Mouse (Mus musculus) retina, adult 2 months (tissue): ENCODE results near the gene 4833420G17Rik.
"Not testable (repeated sequence)": the region's sequence is repeated elsewhere in the genome, so short reads cannot be mapped to it uniquely, and the experiment has no call there.

Experiments used
- DNase-seq: peaks from one replicate; pipeline ENCODE4 v3.0.0-alpha.2; 2012; ENCODE audit warnings: low read depth, low spot score

4833420G17Rik gene

DNA sequence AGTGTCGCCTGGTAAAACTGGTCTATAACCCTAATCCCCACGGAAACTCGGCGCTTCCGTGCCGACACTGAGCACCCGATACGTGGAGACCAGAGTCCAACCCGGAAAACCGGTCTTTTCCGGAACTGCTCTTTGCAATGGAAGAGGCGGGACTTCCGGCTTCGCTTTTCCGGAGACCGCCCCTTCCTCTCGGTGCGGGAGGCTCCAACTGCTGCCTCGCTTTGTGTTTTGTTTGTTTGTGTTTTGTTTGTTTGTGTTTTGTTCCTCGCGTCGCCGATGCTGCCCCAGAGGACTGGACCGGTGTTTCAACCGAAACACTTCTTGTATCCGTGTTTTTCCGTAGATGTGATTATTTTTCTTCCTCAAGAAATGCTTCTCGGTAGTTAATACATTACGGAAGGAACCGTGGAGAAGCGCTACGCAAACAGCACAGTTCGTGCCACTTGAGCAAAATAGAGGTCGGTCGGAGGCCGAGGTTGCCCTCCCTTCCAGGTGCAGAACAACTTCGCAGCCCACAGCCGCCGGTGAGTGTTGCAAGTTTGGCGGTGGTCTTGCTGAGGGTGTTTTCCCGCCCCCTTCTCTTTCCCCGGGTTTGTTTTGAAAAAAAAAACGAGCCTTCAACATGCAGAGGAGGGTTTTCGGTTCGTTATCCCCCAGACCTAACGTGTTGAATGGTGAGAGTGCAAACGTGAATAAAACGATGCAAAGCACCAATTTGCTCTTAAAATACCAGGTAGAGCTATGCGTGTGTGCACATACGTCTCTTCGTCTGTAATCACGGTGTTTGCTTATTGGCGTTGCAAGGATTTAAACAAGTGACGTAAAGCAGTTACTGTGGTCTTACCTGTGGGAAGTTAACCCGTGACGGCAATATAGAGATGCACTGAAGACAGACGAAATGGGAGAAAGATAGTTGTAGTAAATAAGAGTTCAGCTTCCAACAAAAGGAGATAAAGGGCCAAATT is at the start of gene 4833420G17Rik:
Gene 4833420G17Rik, plus strand, starts transcription at position 173 of the 965 bp plus-strand sequence.
- peak; percentile 84 for DNase-seq

DNA sequence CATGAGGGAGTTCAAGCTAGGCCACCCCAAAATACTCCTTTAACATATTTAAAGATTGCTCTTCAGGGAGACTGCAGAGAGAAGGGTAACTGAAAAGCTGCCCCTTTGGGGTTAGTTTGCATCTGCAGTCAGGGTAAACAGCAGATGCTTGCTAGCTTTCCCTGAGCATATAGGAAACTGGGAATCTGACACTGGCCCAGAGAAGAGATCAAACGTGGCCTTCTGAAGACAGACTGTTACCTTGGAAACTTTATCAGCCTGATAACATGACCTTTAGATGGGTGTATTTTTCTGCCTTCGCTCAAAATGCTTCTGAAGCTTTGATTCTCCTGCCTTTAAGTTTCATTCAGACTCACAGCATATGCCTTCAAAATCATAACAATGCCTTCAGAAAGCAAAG is 49.5 kb upstream of the 4833420G17Rik start:
- DNase-seq, result no peak

DNA sequence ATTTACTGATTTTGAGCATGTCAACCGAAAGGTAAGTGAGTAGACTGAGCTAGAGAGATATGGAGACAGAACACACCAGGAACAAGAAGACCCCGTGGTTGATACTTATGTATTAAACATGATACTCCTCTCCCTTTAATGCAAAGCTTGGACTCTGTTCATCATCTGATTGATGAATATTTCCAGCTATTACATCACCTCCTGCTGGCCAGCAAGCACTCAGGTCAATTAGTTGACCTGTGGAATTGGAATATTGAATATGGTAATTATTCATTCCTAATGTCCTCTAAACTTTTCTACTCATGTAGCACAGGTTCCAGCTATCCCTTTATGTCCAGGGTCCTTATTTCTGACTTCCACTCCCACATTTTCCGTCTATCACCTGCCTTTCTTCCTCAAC is 44.1 kb upstream of the 4833420G17Rik start:
- no peak for DNase-seq

DNA sequence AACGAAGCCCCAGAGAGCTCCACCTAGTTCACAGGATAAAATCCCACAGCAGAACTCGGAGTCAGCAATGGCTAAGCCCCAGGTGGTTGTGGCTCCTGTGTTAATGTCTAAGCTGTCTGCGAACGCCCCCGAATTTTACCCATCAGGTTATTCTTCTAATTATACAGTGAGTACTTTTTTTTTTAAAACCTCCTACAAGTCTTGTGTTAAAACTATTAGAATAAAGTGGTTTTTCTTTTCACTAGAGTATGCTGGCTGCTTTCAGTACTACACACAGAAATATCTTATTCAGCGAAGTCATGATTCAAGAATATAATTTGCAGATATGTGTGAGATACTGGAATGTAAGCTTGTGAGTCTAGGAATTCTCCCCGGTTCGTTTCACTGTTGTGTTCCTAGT is 32.4 kb upstream of the 4833420G17Rik start:
- DNase-seq, result no peak

DNA sequence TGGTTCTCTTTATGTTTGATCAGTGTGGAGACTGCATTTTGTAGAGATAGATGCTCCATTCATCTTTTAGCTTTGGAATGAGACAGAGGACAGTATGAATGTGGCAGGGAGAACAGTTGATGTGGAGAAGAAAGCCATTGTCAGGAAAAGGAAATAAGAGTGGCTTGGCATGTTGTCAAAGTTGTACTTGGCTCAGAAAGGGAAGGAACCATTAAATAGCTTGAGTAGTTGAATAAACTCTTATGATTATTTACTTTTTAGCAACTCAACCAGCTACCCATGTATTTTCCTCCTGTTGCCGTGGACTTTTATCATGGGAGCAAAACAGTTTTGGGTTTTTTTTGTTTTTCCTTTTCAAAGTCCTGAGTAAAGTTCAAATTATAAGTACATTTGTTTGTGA is 30.5 kb upstream of the 4833420G17Rik start:
- no peak for DNase-seq

DNA sequence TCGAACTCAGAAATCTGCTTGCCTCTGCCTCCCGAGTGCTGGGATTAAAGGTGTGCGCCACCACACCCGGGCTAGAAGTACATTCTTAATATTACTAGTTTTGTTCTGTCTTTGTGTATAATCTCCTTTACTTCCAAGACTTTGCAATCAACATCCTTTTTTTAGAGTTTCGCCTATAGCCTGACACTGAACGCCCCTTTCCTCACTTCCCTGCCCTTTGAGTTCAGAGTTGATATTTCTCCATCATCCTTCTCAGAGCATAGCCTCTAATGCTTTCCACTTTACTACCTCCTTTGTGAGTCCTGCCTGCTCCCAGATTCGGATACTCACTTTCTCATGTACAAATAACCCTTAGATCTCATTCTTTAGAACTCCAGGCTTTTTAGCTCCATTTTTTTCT is 28.2 kb upstream of the 4833420G17Rik start:
- no peak for DNase-seq

DNA sequence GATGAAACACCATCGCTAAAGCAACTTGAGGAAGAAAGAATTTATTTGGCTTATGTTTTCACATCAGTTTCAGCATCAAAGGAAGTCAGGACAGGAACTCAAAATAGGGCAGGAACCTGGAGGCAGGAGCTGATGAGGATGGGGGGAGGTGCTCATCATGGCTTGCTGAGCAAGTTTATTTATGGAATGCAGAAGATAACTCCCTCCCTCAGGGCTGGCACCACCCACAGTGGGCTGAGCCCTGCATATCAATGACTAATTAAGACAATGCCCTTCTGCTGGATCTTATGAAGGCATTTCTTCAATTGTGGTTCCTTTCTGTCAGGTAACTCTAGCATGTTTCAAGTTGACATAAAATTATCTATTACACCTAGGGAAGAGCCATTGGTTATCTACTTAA is 20.3 kb upstream of the 4833420G17Rik start:
- DNase-seq, result no peak

DNA sequence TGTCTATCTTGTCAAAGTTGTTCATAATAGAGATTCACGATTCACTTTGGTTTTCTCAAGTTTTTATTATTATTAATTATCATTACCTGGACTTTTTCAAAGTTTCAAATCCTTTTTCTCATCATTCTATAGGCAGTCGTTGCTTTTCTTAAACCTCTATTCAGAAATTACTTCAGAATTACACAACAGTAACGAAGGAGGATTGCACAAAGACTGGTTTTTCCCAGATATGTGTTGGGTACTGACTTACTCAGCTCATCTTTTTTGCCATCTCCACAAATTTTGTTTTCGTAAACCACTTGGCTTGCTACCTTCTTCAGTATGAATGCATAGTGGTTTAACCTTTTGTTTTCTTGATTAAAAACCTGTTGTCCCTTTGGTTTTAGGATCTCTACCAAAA is 9.0 kb upstream of the 4833420G17Rik start:
- DNase-seq, result no peak

DNA sequence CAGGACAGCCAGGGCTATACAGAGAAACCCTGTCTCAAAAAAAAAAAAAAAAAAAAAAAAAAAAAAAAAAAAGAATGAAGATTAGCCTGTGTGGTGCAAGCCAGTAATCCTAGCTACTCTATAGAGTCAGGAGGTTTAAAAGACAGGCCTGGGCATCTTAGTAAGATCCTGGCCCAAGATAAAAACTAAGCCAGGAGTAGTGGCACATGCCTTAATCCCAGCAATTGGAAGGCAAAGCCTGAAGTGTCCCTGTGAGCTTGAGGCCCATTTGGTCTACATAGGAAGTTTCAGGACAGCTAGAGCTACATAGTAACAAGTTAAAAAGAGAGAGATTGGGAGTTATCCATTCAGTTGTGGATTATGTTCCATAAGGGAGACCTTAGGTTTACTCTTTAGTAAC is 7.5 kb upstream of the 4833420G17Rik start:
- DNase-seq, result no peak

DNA sequence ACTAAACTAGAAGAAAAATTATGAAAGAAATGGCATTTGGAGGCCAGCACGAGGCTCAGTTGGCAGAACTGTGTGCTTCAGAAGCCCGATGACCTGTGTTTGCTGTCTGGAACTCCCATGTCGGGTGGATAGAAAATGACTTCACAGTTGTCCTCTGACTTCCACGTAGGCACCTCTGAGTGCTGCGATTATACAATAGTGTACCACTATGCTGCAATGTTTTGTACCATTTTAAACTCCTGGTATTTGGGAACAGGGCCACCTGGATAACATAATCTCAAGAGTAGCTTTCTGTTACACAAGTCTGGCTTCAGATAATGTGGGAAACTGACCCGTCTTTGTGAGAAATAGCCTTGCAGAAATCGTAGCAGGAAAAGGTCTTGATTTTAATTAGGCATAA is 6.2 kb upstream of the 4833420G17Rik start:
- DNase-seq, result no peak

DNA sequence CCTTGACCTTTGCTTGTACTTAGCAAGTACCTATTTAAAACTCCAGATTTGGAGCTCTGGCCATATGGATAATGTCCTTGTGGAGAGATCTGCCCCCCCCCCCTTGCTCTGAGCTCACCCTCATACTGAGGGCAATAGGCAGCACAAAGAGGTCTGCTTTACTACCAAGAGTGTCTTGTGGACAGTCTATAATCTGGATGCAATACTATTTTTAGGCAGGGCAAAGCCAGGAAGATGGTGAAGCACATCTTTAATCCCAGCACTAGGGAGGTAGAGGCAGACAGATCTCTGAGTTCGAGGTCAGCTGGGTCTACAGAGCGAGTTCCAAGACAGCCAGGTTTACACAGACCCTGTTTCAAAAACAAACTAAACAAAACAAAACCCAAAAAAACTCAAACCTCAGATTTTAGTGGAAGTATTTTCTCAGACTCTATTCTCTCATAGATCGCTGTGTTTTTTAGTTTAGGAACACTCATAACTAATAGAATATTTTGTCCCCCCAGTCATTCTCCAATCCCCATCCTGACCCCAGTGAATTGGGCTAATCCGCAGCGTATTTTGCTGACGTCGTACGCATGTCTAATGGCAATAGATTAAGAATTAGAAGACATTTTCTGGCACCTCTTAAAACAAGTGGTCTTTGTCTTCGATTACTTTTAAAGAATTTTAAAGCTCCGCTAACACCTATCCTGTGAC is 520 bp upstream of the 4833420G17Rik start:
- DNase-seq, result no peak

DNA sequence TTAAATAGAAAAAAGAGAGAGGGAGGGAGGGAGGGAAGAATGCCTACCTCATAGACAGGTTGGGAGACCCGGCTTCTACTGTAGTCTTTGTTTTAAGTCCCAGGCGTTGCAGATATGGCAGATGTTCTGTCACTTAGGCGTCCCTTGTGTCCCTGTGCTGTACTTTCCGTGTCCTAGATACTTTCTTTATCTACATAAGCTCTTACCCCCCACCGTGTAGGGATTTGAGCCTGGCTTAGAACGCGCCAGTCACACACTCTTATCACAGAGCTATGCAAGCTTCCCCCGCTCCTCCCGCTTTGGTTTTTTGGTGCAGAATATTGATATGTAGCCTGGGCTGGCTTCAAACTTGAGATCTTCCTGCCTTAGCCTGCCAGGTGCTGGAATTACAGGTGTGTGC is 14.1 kb downstream of the 4833420G17Rik start:
- peak; percentile 57 for DNase-seq

DNA sequence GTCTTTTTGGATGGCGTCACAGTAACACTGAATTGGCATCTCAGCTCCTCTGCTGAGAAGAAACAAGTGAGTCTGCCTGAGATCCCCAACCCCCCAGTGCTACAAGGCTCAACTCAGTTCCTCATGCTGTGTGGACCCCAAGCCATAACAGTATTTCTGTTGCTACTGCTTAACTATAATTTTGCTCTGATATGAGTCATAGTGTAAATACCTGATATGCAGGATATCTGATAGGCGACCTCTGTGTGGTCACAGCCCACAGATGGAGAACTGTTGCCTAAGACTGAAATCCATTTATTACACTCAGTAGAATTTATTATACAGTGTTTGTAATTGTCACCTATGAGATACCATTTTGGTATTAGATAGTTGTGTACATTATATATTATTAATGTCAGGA is 15.2 kb downstream of the 4833420G17Rik start:
- no peak for DNase-seq

DNA sequence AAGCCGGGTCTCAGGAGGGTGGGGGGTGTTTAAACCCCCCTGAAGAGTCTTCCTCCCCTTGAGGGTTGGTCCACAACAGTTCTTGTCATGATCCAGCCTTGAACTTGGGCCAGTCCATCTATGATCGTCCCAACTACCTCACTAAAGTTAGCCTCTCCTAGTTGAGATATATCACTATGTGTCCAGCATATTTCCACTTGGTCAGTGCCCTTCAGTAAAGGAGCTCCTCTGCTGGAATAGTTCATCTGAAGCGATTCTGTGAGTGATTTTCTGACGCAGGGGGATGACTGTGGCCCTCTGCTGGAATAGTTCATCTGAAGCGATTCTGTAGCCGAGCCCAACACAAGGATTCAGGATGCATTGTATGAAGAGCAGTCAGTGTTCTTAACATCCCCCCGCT is 24.8 kb downstream of the 4833420G17Rik start:
- DNase-seq, result no peak

DNA sequence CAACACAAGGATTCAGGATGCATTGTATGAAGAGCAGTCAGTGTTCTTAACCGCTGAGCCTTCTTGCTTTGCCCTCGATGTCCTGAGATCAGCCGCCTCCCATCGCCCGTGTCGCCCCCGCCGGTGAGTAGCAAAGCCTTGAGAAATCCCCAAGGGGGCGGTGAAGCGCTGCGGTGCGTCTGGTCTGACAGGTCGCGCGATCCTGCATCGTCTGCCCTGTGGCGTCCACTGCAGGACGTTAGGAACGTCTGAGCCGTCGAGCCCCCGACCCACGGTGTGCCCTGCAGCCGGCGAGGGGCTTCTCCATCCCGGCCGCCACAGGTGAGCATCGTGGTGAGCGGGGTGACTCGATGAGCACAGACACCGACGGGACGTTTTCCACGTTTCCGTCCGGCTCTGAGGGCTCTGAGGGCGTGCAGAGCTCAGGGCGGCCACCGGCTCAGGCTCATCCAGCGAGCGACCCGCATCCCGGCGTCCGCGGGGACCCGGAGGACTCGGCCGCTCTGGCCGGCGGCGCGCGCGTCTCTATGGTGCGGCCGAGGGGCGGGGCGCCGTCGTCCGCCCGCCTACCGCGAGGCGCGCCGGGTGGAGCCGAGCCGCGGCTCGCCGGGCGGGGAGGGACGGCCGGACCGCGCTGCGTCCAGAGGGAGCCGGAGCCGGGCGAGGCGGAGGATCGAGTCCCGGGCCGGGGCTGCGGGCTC is 25.5 kb downstream of the 4833420G17Rik start, which contains the start of the genes Tmem267 and 3110070M22Rik:
Gene Tmem267, plus strand, starts transcription at position 160 of the 701 bp plus-strand sequence.
Gene 3110070M22Rik, minus strand, starts transcription at position 504 of the 701 bp plus-strand sequence.
- peak; percentile 90 for DNase-seq

DNA sequence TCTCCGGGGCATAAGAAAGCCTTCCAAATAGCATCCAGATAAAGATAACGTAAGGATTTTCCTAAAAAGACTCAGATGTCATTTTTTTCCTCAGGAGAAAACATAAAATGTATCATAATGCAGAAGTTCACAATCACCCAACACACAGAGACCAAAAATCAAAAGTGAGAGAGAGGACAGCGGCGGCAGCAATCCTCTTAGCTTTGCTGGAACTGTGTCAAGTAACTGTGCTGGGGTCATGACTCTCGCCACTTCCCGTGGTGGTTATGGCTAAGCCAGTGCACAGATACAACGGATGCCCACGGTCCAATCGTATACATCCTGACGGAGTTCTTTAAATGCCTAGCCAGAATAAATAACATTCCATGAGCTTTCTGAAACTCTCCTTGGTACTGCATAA is 29.5 kb downstream of the 4833420G17Rik start:
- not testable (repeated sequence) for DNase-seq

DNA sequence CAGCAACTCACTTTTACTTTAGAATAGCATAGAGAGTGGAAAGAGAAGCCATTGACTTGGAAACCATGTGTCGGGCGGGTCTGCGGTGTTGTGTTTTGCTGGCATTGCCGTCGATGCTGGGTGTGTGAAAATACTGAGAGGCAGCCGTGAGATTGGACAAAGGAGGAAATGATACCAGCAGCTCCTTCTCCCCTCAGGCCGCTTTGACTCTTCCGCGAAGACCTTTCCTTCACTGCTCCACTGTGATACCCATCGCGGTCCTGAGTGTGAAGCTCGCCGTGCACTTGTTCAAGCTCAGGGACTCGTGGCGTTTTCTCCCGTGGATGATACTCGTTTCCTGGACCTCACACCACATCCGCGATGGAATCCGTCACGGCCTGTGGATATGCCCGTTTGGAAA is 32.4 kb downstream of the 4833420G17Rik start:
- DNase-seq, result not testable (repeated sequence)
